Mouse (Mus musculus) MEL (cell line): Measurements from ENCODE around the gene Gm20604. TPM values are rescaled to one million over a fixed set of nuclear protein-coding genes. Genes with fewer than 3 reads are reported as not detected.

Experiments
- DNase-seq: peaks from one replicate; pipeline ENCODE4 v3.0.0; 2011; ENCODE audit warnings: low read depth, low spot score
- H3K27ac ChIP-seq: 2 replicates; pipeline ENCODE4 v1.5.1; 2012; ENCODE audit warnings: low read depth, mild to moderate bottlenecking, control low read depth, low read length, moderate library complexity; ENCODE audit not compliant: control insufficient read depth
- H3K27me3 ChIP-seq, 2 experiments: fragments of 150-350 bp in 1 of 2; sonication (generic) in 1 of 2; 2 replicates each; pipeline ENCODE4 v1.6.1; 2012; ENCODE audit warnings: low read length in 2 of 2, mild to moderate bottlenecking in 2 of 2, improper control_type of control experiment in 1 of 2, moderate library complexity in 1 of 2; ENCODE audit not compliant: insufficient read depth in 2 of 2, control insufficient read depth in 1 of 2
- H3K36me3 ChIP-seq, 2 experiments: 2 replicates each; pipeline ENCODE4 v1.6.1; 2012 to 2014; ENCODE audit warnings: low read length in 2 of 2, improper control_type of control experiment in 1 of 2, inconsistent platforms in 1 of 2, mild to moderate bottlenecking in 1 of 2; ENCODE audit not compliant: insufficient read depth in 2 of 2, control insufficient read depth in 1 of 2
- H3K4me1 ChIP-seq, 2 experiments: fragments of 150-350 bp in 1 of 2; sonication (generic) in 1 of 2; 2 replicates each; pipeline ENCODE4 v1.6.1; 2012; ENCODE audit warnings: low read length in 2 of 2, improper control_type of control experiment in 1 of 2, mild to moderate bottlenecking in 1 of 2; ENCODE audit not compliant: insufficient read depth in 2 of 2, control insufficient read depth in 1 of 2
- H3K4me3 ChIP-seq, 2 experiments: fragments of 150-350 bp in 1 of 2; sonication (generic) in 1 of 2; 2 replicates each; pipeline ENCODE4 v1.5.1; 2012; ENCODE audit warnings: low read depth in 2 of 2, low read length in 2 of 2, mild to moderate bottlenecking in 2 of 2, moderate library complexity in 2 of 2, control low read depth in 1 of 2, improper control_type of control experiment in 1 of 2; ENCODE audit not compliant: control insufficient read depth in 1 of 2, insufficient read depth in 1 of 2
- H3K79me2 ChIP-seq: 2 replicates; pipeline ENCODE4 v1.6.1; 2012; ENCODE audit warnings: mild to moderate bottlenecking, low read length, moderate library complexity; ENCODE audit not compliant: control insufficient read depth, poor library complexity, insufficient read depth
- H3K9ac ChIP-seq: 2 replicates; pipeline ENCODE4 v1.6.1; 2012; ENCODE audit warnings: low read depth, mild to moderate bottlenecking, control low read depth, low read length, moderate library complexity; ENCODE audit not compliant: control insufficient read depth, poor library complexity, severe bottlenecking
- H3K9me3 ChIP-seq: fragments of 150-350 bp; sonication (generic); replicated peaks from 2 replicates; pipeline ENCODE4 v1.6.1; 2012; ENCODE audit warnings: mild to moderate bottlenecking, low read length, improper control_type of control experiment, moderate library complexity; ENCODE audit not compliant: insufficient read depth
- BHLHE40 ChIP-seq: IDR thresholded peaks from 2 replicates; pipeline ENCODE4 v1.6.1; 2012; ENCODE audit warnings: low read depth, mild to moderate bottlenecking, inconsistent platforms, low read length, improper control_type of control experiment, borderline replicate concordance
- CHD1 ChIP-seq: IDR thresholded peaks from 2 replicates; pipeline ENCODE4 v1.6.1; 2012; ENCODE audit warnings: low read depth, mild to moderate bottlenecking, inconsistent platforms, low read length, improper control_type of control experiment
- CHD2 ChIP-seq: IDR thresholded peaks from 2 replicates; pipeline ENCODE4 v1.6.1; 2011; ENCODE audit warnings: low read length, improper control_type of control experiment
- CTCF ChIP-seq, 3 experiments: IDR thresholded peaks in 2 of 3; conservative IDR thresholded peaks in 1 of 3; 2 replicates each; pipeline ENCODE4 v1.5.1; 2011 to 2012; ENCODE audit warnings: low read length in 3 of 3, low read depth in 2 of 3, mild to moderate bottlenecking in 2 of 3, improper control_type of control experiment in 1 of 3, inconsistent platforms in 1 of 3, mixed read lengths in 1 of 3, moderate library complexity in 1 of 3; ENCODE audit not compliant: control insufficient read depth in 1 of 3, insufficient read depth in 1 of 3, poor library complexity in 1 of 3, severe bottlenecking in 1 of 3
- ELF1 ChIP-seq: IDR thresholded peaks from 2 replicates; pipeline ENCODE4 v1.6.1; 2014; ENCODE audit warnings: low read depth, mild to moderate bottlenecking, inconsistent platforms, low read length, improper control_type of control experiment, moderate library complexity
- EP300 ChIP-seq, 2 experiments: IDR thresholded peaks; 2 replicates each; pipeline ENCODE4 v1.6.1; 2011; ENCODE audit warnings: improper control_type of control experiment in 2 of 2, low read length in 2 of 2, low read depth in 1 of 2, mild to moderate bottlenecking in 1 of 2
- ETS1 ChIP-seq: IDR thresholded peaks from 2 replicates; pipeline ENCODE4 v1.6.1; 2012; ENCODE audit warnings: low read depth, mild to moderate bottlenecking, inconsistent platforms, low read length, improper control_type of control experiment, moderate library complexity
- GABPA ChIP-seq: IDR thresholded peaks from 2 replicates; pipeline ENCODE4 v1.6.1; 2012; ENCODE audit warnings: low read depth, mild to moderate bottlenecking, inconsistent platforms, low read length, improper control_type of control experiment, moderate library complexity
- HCFC1 ChIP-seq: IDR thresholded peaks from 2 replicates; pipeline ENCODE4 v1.6.1; 2012; ENCODE audit warnings: low read depth, mild to moderate bottlenecking, inconsistent platforms, low read length, improper control_type of control experiment, moderate library complexity
- KAT2A ChIP-seq: conservative IDR thresholded peaks from 2 replicates; pipeline ENCODE4 v1.6.1; 2012; ENCODE audit warnings: low read depth, low read length, improper control_type of control experiment, inconsistent platforms
- MAFK ChIP-seq: IDR thresholded peaks from 2 replicates; pipeline ENCODE4 v1.6.1; 2011; ENCODE audit warnings: low read depth, mild to moderate bottlenecking, low read length, improper control_type of control experiment, borderline replicate concordance
- MAZ ChIP-seq: IDR thresholded peaks from 2 replicates; pipeline ENCODE4 v1.6.1; 2012; ENCODE audit warnings: low read depth, mild to moderate bottlenecking, inconsistent platforms, low read length, improper control_type of control experiment
- MXI1 ChIP-seq: IDR thresholded peaks from 2 replicates; pipeline ENCODE4 v1.6.1; 2011; ENCODE audit warnings: mild to moderate bottlenecking, low read depth, low read length, improper control_type of control experiment
- MYB ChIP-seq: IDR thresholded peaks from 2 replicates; pipeline ENCODE4 v1.6.1; 2011; ENCODE audit warnings: mild to moderate bottlenecking, low read depth, low read length, improper control_type of control experiment
- MYC ChIP-seq: IDR thresholded peaks from 2 replicates; pipeline ENCODE4 v1.6.1; 2011; ENCODE audit warnings: low read depth, mild to moderate bottlenecking, low read length, improper control_type of control experiment, moderate library complexity
- NELFE ChIP-seq: IDR thresholded peaks from 2 replicates; pipeline ENCODE4 v1.6.1; 2011; ENCODE audit warnings: low read depth, low read length, improper control_type of control experiment
- RAD21 ChIP-seq: IDR thresholded peaks from 2 replicates; pipeline ENCODE4 v1.6.1; 2011; ENCODE audit warnings: mild to moderate bottlenecking, low read depth, low read length, improper control_type of control experiment
- RCOR1 ChIP-seq: IDR thresholded peaks from 2 replicates; pipeline ENCODE4 v1.6.1; 2012; ENCODE audit warnings: low read depth, mild to moderate bottlenecking, inconsistent platforms, low read length, improper control_type of control experiment
- SIN3A ChIP-seq: IDR thresholded peaks from 2 replicates; pipeline ENCODE4 v1.6.1; 2012; ENCODE audit warnings: low read length, improper control_type of control experiment, inconsistent platforms
- SMC3 ChIP-seq: IDR thresholded peaks from 2 replicates; pipeline ENCODE4 v1.6.1; 2011; ENCODE audit warnings: low read depth, low read length, improper control_type of control experiment
- TAL1 ChIP-seq: IDR thresholded peaks from 2 replicates; pipeline ENCODE4 v1.6.1; 2012; ENCODE audit warnings: mild to moderate bottlenecking, inconsistent platforms, low read length, moderate library complexity, mixed read lengths
- TBP ChIP-seq: IDR thresholded peaks from 2 replicates; pipeline ENCODE4 v1.8.0; 2011; ENCODE audit warnings: low read depth, low read length, improper control_type of control experiment
- TCF12 ChIP-seq: IDR thresholded peaks from 2 replicates; pipeline ENCODE4 v1.6.1; 2014; ENCODE audit warnings: low read depth, mild to moderate bottlenecking, inconsistent platforms, low read length, improper control_type of control experiment, moderate library complexity
- UBTF ChIP-seq: IDR thresholded peaks from 2 replicates; pipeline ENCODE4 v1.6.1; 2012; ENCODE audit warnings: low read depth, mild to moderate bottlenecking, inconsistent platforms, low read length, improper control_type of control experiment, moderate library complexity, borderline replicate concordance; ENCODE audit not compliant: insufficient read depth
- ZC3H11A ChIP-seq: IDR thresholded peaks from 2 replicates; pipeline ENCODE4 v1.6.1; 2012; ENCODE audit warnings: low read depth, mild to moderate bottlenecking, inconsistent platforms, low read length, improper control_type of control experiment
- ZKSCAN1 ChIP-seq: IDR thresholded peaks from 2 replicates; pipeline ENCODE4 v1.6.1; 2012; ENCODE audit warnings: low read depth, mild to moderate bottlenecking, inconsistent platforms, low read length, improper control_type of control experiment, moderate library complexity
- polyA plus RNA-seq, 2 experiments: library from polyadenylated mRNA; stranded (reverse) in 1 of 2; unstranded in 1 of 2; fragments of >175 nt in 1 of 2; fragments of >200 nt in 1 of 2; gene quantifications; 2 replicates each; pipeline versions ENCODE4 v1.2.1 to v1.2.4; 2012; ENCODE audit warnings: low replicate concordance in 2 of 2, low read depth in 1 of 2; ENCODE audit not compliant: insufficient read length in 2 of 2, insufficient read depth in 1 of 2, missing spikeins in 1 of 2
- total RNA-seq: library from RNA; depleted of rRNA; stranded (reverse); fragments of 300-350 nt; gene quantifications from 2 replicates; pipeline ENCODE4 v1.2.3, GENCODE M21; 2012

The Gm20604 gene
- total and polyA plus RNA-seq, 3 experiments: 7.9 to 8.8 TPM; not detected in 1

- H3K9ac ChIP-seq: no peak overlapping the region
- DNase-seq: no peak
- H3K4me3 ChIP-seq: no peak overlapping the region
- no peaks in the 10 kb centered on the region for H3K9me3 ChIP-seq
- H3K27me3 ChIP-seq: no peaks in the 10 kb centered on the region
- TF ChIP-seq ETS1 (no peak), SIN3A (no peak), SMC3 (no peak), MYC (no peak), EP300 (IDR thresholded peaks at IDR 0.05; ENCODE audit: low read depth in 1 of 2, low read length in 2 of 2) (no peak), ZC3H11A (no peak), GABPA (no peak), ZKSCAN1 (no peak), MYB (no peak), NELFE (no peak), RCOR1 (no peak), ELF1 (no peak), CHD1 (no peak), CHD2 (no peak)
- no peak overlapping the region for H3K27ac ChIP-seq
- H3K36me3 ChIP-seq: peaks cover 0 to 34% of the 10 kb centered on the region in 2 experiments; a peak in 2 of 4 replicates
- no peaks in the 10 kb centered on the region for H3K4me1 ChIP-seq
- no peaks in the 10 kb centered on the region for H3K79me2 ChIP-seq
These were observed 14.2 kb upstream of the Gm20604 start for GRCm38 (mm10) chr12:102772676-102773075.

- H3K79me2 ChIP-seq: no peaks in the 10 kb centered on the region
- no peak overlapping the region for H3K27ac ChIP-seq
- TF ChIP-seq RAD21: no peak
- H3K4me1 ChIP-seq: no peaks in the 10 kb centered on the region
- H3K4me3 ChIP-seq: no peak overlapping the region
- no peaks in the 10 kb centered on the region for H3K27me3 ChIP-seq
- no peak for DNase-seq
- no peaks in the 10 kb centered on the region for H3K9me3 ChIP-seq
- H3K36me3 ChIP-seq: peaks cover 0 to 36% of the 10 kb centered on the region in 2 experiments; a peak in 2 of 4 replicates
- H3K9ac ChIP-seq: no peak overlapping the region
These were observed 13.1 kb upstream of the Gm20604 start for GRCm38 (mm10) chr12:102771601-102772000.

GRCm38 (mm10) chr12:102769000-102769399 is 10.5 kb upstream of the Gm20604 start:
- Histone ChIP-seq H3K9me3 (no peaks in the 10 kb centered on the region), H3K27me3 (no peaks in the 10 kb centered on the region), H3K36me3 (peaks cover 0 to 39% of the 10 kb centered on the region in 2 experiments; a peak in 2 of 4 replicates), H3K4me3 (no peak overlapping the region), H3K79me2 (no peaks in the 10 kb centered on the region), H3K9ac (no peak overlapping the region), H3K27ac (no peak overlapping the region), H3K4me1 (no peaks in the 10 kb centered on the region)
- no peak for DNase-seq
- TF ChIP-seq NELFE (no peak), TBP (no peak), TAL1 (no peak), RAD21 (peak; percentile 6; the same call in 1 of the 2 replicates), EP300 (IDR thresholded peaks at IDR 0.05; ENCODE audit: low read depth in 1 of 2, low read length in 2 of 2) (no peak), CHD2 (no peak), CHD1 (no peak), MXI1 (no peak), TCF12 (no peak), MAFK (no peak), CTCF (IDR thresholded peaks at IDR 0.05 in 2 of 3, conservative IDR thresholded peaks at IDR 0.05 in 1 of 3; ENCODE audit: control insufficient read depth in 1 of 3, insufficient read depth in 1 of 3, low read depth in 2 of 3, low read length in 3 of 3, poor library complexity in 1 of 3, severe bottlenecking in 1 of 3) (peak in 2 of 3 experiments; percentile 11 to 39; a peak in 2 of 6 replicates), KAT2A (no peak), HCFC1 (no peak), MAZ (no peak), BHLHE40 (no peak), UBTF (no peak)
